Mouse (Mus musculus): ENCODE data around the gene Galntl6. TPM values are rescaled to one million over a fixed set of nuclear protein-coding genes. Genes with fewer than 3 reads are reported as not detected.
A peak's percentile ranks its signal among the peaks of the same experiment; 100 is the strongest.

The Galntl6 gene
- polyA plus RNA-seq, 1 experiment from 2014 or later: 0.20 TPM

DNA sequence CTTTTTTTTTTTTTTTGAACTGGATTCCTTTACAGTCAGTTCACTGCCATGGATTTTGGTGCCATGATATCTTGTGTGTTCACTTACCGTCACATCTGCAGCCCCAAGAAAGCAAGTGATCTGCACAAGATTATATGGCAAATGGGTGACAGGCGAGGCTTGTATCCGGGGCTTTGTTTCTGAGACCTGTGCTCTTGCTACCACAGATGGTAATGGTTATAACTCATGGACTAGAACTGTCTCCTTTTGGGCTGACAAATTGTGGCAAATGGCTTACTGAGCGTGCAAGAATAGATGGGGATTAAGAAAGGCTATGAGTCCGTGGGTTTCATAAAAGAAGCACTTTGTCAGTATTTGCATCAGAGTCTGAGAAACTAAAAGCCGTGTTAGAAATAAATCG lies 1096.4 kb downstream of the Galntl6 start:
- Histone ChIP-seq H3K4me3 (ENCODE audit: low read depth, low read length) (no peak overlapping the region), H3K27me3 (replicated peaks; ENCODE audit: control insufficient read depth, insufficient read depth, low read length) (no peaks in the 10 kb centered on the region), H3K27ac (ENCODE audit: low read depth, low read length) (no peak overlapping the region), H3K9me3 (ENCODE audit: control insufficient read depth) (no peaks in the 10 kb centered on the region), H3K4me2 (replicated peaks; ENCODE audit: low read depth) (no peak overlapping the region), H3K36me3 (ENCODE audit: control insufficient read depth, insufficient read depth) (no peaks in the 10 kb centered on the region), H3K4me1 (replicated peaks; ENCODE audit: control insufficient read depth, insufficient read depth, low read length) (no peaks in the 10 kb centered on the region), H3K9ac (ENCODE audit: low read depth, low read length) (no peak overlapping the region)
- 76% methylated on average over 7 of the region's 7 CpGs for WGBS
- no peak for TF ChIP-seq CTCF (IDR thresholded peaks at IDR 0.05; ENCODE audit: low read depth)
- ATAC-seq: no peak

GRCm38 (mm10) chr8:57807060-57807459 lies 1105.4 kb downstream of the Galntl6 start:
- Histone ChIP-seq H3K36me3 (ENCODE audit: control insufficient read depth, insufficient read depth) (no peaks in the 10 kb centered on the region), H3K4me3 (ENCODE audit: low read depth, low read length) (no peak overlapping the region), H3K27ac (ENCODE audit: low read depth, low read length) (no peak overlapping the region), H3K4me2 (replicated peaks; ENCODE audit: low read depth) (no peak overlapping the region), H3K9ac (ENCODE audit: low read depth, low read length) (no peak overlapping the region), H3K4me1 (replicated peaks; ENCODE audit: control insufficient read depth, insufficient read depth, low read length) (no peaks in the 10 kb centered on the region), H3K27me3 (replicated peaks; ENCODE audit: control insufficient read depth, insufficient read depth, low read length) (no peaks in the 10 kb centered on the region), H3K9me3 (ENCODE audit: control insufficient read depth) (no peaks in the 10 kb centered on the region)
- 69% methylated on average over 4 of the region's 4 CpGs for WGBS
- TF ChIP-seq CTCF (IDR thresholded peaks at IDR 0.05; ENCODE audit: low read depth): no peak
- ATAC-seq: no peak

- H3K27ac ChIP-seq (ENCODE audit: low read depth, low read length): no peak overlapping the region
- H3K4me3 ChIP-seq (ENCODE audit: low read depth, low read length): no peak overlapping the region
- H3K36me3 ChIP-seq (ENCODE audit: control insufficient read depth, insufficient read depth): no peaks in the 10 kb centered on the region
- H3K4me1 ChIP-seq (replicated peaks; ENCODE audit: control insufficient read depth, insufficient read depth, low read length): no peaks in the 10 kb centered on the region
- H3K9ac ChIP-seq (ENCODE audit: low read depth, low read length): no peak overlapping the region
- WGBS: 39% methylated on average over 4 of the region's 4 CpGs
- TF ChIP-seq CTCF (IDR thresholded peaks at IDR 0.05; ENCODE audit: low read depth): no peak
- no peak overlapping the region for H3K4me2 ChIP-seq (replicated peaks; ENCODE audit: low read depth)
- no peaks in the 10 kb centered on the region for H3K9me3 ChIP-seq (ENCODE audit: control insufficient read depth)
- no peak for ATAC-seq
- H3K27me3 ChIP-seq (replicated peaks; ENCODE audit: control insufficient read depth, insufficient read depth, low read length): no peaks in the 10 kb centered on the region
Observed at GRCm38 (mm10) chr8:57805094-57805493, 1107.3 kb downstream of the Galntl6 start.

DNA sequence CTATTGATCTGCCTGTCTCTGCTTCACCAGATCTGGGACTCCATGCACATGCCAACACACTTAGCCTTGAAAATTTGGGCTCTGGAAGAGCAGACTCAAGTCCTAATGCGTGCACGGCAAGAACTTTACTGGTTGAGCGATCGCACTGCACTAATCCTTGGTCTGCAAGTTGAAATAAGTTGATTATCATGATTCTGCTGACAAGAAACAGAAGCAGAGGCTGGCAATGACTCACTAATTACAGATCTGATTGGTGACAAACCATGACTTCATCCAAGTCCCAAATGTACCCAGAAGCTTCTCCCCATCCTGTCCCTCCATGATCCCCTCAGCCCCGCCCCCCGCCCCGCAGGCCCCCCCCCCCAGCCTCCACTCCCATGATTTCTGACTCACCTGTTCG lies 1108.6 kb downstream of the Galntl6 start:
- Histone ChIP-seq H3K4me2 (replicated peaks; ENCODE audit: low read depth) (no peak overlapping the region), H3K9ac (ENCODE audit: low read depth, low read length) (no peak overlapping the region), H3K4me1 (replicated peaks; ENCODE audit: control insufficient read depth, insufficient read depth, low read length) (no peaks in the 10 kb centered on the region), H3K36me3 (ENCODE audit: control insufficient read depth, insufficient read depth) (no peaks in the 10 kb centered on the region), H3K27ac (ENCODE audit: low read depth, low read length) (no peak overlapping the region), H3K9me3 (ENCODE audit: control insufficient read depth) (no peaks in the 10 kb centered on the region), H3K4me3 (ENCODE audit: low read depth, low read length) (no peak overlapping the region), H3K27me3 (replicated peaks; ENCODE audit: control insufficient read depth, insufficient read depth, low read length) (no peaks in the 10 kb centered on the region)
- no peak for ATAC-seq
- no peak for TF ChIP-seq CTCF (IDR thresholded peaks at IDR 0.05; ENCODE audit: low read depth)
- 87% methylated on average over 7 of the region's 8 CpGs for WGBS

- no peak overlapping the region for H3K27ac ChIP-seq (ENCODE audit: low read depth, low read length)
- WGBS: 70% methylated on average over 4 of the region's 4 CpGs
Observed at GRCm38 (mm10) chr8:57801197-57801596, 1111.2 kb downstream of the Galntl6 start.

GRCm38 (mm10) chr8:57800327-57800726 lies 1112.1 kb downstream of the Galntl6 start:
- no peak overlapping the region for H3K9ac ChIP-seq (ENCODE audit: low read depth, low read length)
- peak; percentile 79 for ATAC-seq
- H3K4me3 ChIP-seq (ENCODE audit: low read depth, low read length): peak overlapping the region; percentile 14
- H3K36me3 ChIP-seq (ENCODE audit: control insufficient read depth, insufficient read depth): no peaks in the 10 kb centered on the region
- no peaks in the 10 kb centered on the region for H3K4me1 ChIP-seq (replicated peaks; ENCODE audit: control insufficient read depth, insufficient read depth, low read length)
- H3K9me3 ChIP-seq (ENCODE audit: control insufficient read depth): no peaks in the 10 kb centered on the region
- peak overlapping the region; percentile 57 for H3K4me2 ChIP-seq (replicated peaks; ENCODE audit: low read depth)
- WGBS: 21% methylated on average over 4 of the region's 4 CpGs
- H3K27ac ChIP-seq (ENCODE audit: low read depth, low read length): peak overlapping the region; percentile 6; the same call in 1 of the 2 replicates
- no peaks in the 10 kb centered on the region for H3K27me3 ChIP-seq (replicated peaks; ENCODE audit: control insufficient read depth, insufficient read depth, low read length)
- TF ChIP-seq CTCF (IDR thresholded peaks at IDR 0.05; ENCODE audit: low read depth): peak; percentile 88

More at GRCm38 (mm10) chr8:57801197-57801596, 1111.2 kb downstream of the Galntl6 start:
- no peak for TF ChIP-seq CTCF (IDR thresholded peaks at IDR 0.05; ENCODE audit: low read depth)
- Histone ChIP-seq H3K4me1 (replicated peaks; ENCODE audit: control insufficient read depth, insufficient read depth, low read length) (no peaks in the 10 kb centered on the region), H3K4me2 (replicated peaks; ENCODE audit: low read depth) (no peak overlapping the region), H3K9me3 (ENCODE audit: control insufficient read depth) (no peaks in the 10 kb centered on the region), H3K27me3 (replicated peaks; ENCODE audit: control insufficient read depth, insufficient read depth, low read length) (no peaks in the 10 kb centered on the region), H3K36me3 (ENCODE audit: control insufficient read depth, insufficient read depth) (no peaks in the 10 kb centered on the region), H3K4me3 (ENCODE audit: low read depth, low read length) (no peak overlapping the region), H3K9ac (ENCODE audit: low read depth, low read length) (no peak overlapping the region)
- ATAC-seq: no peak

GRCm38 (mm10) chr8:57799797-57800204 lies 1112.6 kb downstream of the Galntl6 start:
- H3K4me2 ChIP-seq (replicated peaks; ENCODE audit: low read depth): peak overlapping the region; percentile 57
- peak; percentile 38 for TF ChIP-seq CTCF (IDR thresholded peaks at IDR 0.05; ENCODE audit: low read depth)
- no peaks in the 10 kb centered on the region for H3K36me3 ChIP-seq (ENCODE audit: control insufficient read depth, insufficient read depth)
- peak overlapping the region; percentile 6; the same call in 1 of the 2 replicates for H3K27ac ChIP-seq (ENCODE audit: low read depth, low read length)
- H3K4me3 ChIP-seq (ENCODE audit: low read depth, low read length): peak overlapping the region; percentile 14
- no peaks in the 10 kb centered on the region for H3K4me1 ChIP-seq (replicated peaks; ENCODE audit: control insufficient read depth, insufficient read depth, low read length)
- peak; percentile 80 for ATAC-seq
- H3K27me3 ChIP-seq (replicated peaks; ENCODE audit: control insufficient read depth, insufficient read depth, low read length): no peaks in the 10 kb centered on the region
- H3K9me3 ChIP-seq (ENCODE audit: control insufficient read depth): no peaks in the 10 kb centered on the region
- H3K9ac ChIP-seq (ENCODE audit: low read depth, low read length): 0 out of 2 replicates have a peak overlapping the region, but pooled peaks have one; percentile 23
- 13% methylated on average over 12 of the region's 12 CpGs for WGBS
